Mouse (Mus musculus): Measurements from ENCODE around the gene Exoc3l. TPM values are rescaled to one million over a fixed set of nuclear protein-coding genes. Genes with fewer than 3 reads are reported as not detected.
A peak's percentile ranks its signal among the peaks of the same experiment; 100 is the strongest.

Exoc3l gene
- polyA plus RNA-seq, 1 experiment: 0.95 TPM

DNA sequence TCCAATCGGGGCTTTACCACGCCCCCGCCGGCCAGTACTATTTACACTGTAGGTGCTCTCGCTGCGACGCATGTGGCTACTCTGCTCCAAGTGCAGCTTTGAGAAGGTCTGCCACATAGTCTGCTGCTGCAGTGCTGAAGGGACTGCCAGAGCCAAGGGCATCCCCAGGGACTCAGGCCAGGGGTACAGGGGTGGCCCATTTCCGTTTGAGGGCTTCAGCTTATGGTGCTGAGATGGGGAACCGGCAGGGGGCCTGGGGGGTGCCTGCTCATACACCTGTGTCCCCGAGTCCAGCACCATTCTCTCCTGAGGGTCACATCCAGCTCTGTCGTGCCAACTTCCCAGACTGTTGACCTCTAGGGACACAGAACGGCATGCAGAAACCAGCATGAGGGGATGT lies 10.4 kb downstream of the Exoc3l start:
- Histone ChIP-seq H3K27ac (ENCODE audit: insufficient read depth, low read depth, low read length) (no peak overlapping the region), H3K4me3 (ENCODE audit: insufficient read depth, low read length) (no peak overlapping the region), H3K4me1 (ENCODE audit: control insufficient read depth, insufficient read depth, low read length) (peaks cover 9% of the 10 kb centered on the region; the same call in 1 of the 2 replicates)
- TF ChIP-seq CTCF (IDR thresholded peaks at IDR 0.05; ENCODE audit: low read depth, low read length): no peak
- TF ChIP-seq POLR2A (IDR thresholded peaks at IDR 0.05; ENCODE audit: borderline replicate concordance, low read depth, low read length): no peak

DNA sequence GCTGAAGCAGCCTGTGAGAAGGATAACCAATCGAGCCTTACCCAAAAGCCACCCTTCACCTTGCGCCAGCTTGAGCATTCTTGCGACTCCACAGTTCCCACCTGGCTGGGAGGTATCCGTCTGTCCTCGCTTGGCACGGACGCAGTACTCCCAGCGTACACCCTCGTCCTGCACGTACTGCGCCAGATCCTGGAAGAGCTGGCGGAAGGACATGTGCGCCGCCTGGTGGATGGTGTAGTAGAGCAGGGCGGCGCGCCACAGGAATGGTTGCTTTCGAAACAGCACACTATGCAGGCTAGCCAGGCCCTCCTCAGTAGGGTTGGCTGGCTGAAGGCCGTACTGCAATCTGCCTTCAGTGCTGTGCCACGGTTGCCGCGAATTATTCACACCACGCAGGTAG lies 12.8 kb downstream of the Exoc3l start:
- no peak for TF ChIP-seq POLR2A (IDR thresholded peaks at IDR 0.05; ENCODE audit: borderline replicate concordance, low read depth, low read length)
- no peak; the same call in 1 of the 2 replicates for TF ChIP-seq CTCF (IDR thresholded peaks at IDR 0.05; ENCODE audit: low read depth, low read length)
- no peak overlapping the region for H3K27ac ChIP-seq (ENCODE audit: insufficient read depth, low read depth, low read length)
- H3K4me1 ChIP-seq (ENCODE audit: control insufficient read depth, insufficient read depth, low read length): peaks cover 3% of the 10 kb centered on the region; the same call in 1 of the 2 replicates
- no peak overlapping the region for H3K4me3 ChIP-seq (ENCODE audit: insufficient read depth, low read length)

DNA sequence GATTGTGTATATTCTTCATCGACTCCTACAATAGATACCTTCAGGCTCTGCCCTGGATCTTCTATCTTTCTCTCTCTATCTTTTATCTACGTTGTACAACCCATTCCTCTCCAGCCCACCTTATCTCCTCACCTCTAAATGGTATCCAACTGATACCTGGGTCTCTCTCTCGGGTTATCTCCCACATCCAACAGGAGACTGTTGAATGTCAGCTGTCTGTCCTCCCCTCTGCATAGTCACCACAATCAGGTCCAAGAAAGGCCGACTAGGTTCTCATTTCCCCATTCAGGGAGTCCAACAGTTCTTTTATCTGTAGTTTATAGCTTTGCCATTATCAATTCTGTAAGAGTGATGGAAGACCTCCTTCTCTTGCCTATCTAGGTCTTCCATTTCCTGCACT lies 13.7 kb downstream of the Exoc3l start:
- no peak for TF ChIP-seq CTCF (IDR thresholded peaks at IDR 0.05; ENCODE audit: low read depth, low read length)
- Histone ChIP-seq H3K27ac (ENCODE audit: insufficient read depth, low read depth, low read length) (no peak overlapping the region), H3K4me3 (ENCODE audit: insufficient read depth, low read length) (no peak overlapping the region), H3K4me1 (ENCODE audit: control insufficient read depth, insufficient read depth, low read length) (peaks cover 3% of the 10 kb centered on the region; the same call in 1 of the 2 replicates)

DNA sequence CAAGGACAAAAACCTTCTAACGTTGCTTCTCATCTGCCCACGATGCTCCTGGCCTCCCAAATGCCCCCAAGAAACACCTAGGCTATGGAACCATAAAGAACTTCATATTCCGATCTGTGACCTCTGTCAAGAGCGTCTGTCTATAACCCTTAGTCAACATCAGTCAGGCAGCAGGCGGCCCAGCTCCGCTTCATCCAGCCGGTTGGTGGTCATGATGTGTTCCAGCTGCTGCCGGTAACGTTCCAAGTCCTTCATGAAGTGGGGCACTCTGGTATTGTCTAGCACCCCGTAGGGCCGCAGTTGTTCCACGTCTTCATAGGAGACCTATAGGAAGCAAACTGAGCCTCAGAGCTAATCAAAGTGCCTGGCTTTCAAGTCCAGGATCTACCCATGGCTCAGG lies 14.1 kb downstream of the Exoc3l start:
- H3K4me1 ChIP-seq (ENCODE audit: control insufficient read depth, insufficient read depth, low read length): peaks cover 3% of the 10 kb centered on the region; the same call in 1 of the 2 replicates
- TF ChIP-seq POLR2A (IDR thresholded peaks at IDR 0.05; ENCODE audit: borderline replicate concordance, low read depth, low read length) (no peak), CTCF (IDR thresholded peaks at IDR 0.05; ENCODE audit: low read depth, low read length) (no peak)
- H3K27ac ChIP-seq (ENCODE audit: insufficient read depth, low read depth, low read length): no peak overlapping the region
- H3K4me3 ChIP-seq (ENCODE audit: insufficient read depth, low read length): no peak overlapping the region

DNA sequence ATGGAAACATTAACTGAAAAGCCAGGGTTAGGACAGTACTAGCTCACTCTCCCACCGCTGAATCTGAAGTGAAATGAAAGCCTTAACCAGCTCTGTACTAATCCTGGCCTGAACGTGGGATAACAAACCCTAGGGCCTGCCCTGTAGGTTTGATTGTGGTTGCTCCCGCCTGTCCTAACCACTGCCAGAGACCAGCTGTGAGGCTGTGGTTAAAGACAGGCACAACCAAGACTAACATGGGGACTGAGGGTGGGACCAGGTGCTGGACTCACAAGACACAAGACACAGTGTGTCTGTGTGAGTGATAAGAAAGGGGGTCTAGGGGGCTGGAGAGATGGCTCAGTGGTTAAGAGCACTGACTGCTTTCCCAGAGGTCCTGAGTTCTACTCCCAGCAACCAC lies 15.3 kb downstream of the Exoc3l start:
- Histone ChIP-seq H3K4me1 (ENCODE audit: control insufficient read depth, insufficient read depth, low read length) (peaks cover 3% of the 10 kb centered on the region; the same call in 1 of the 2 replicates), H3K4me3 (ENCODE audit: insufficient read depth, low read length) (no peak overlapping the region), H3K27ac (ENCODE audit: insufficient read depth, low read depth, low read length) (no peak overlapping the region)
- TF ChIP-seq CTCF (IDR thresholded peaks at IDR 0.05; ENCODE audit: low read depth, low read length): no peak
- TF ChIP-seq POLR2A (IDR thresholded peaks at IDR 0.05; ENCODE audit: borderline replicate concordance, low read depth, low read length): no peak

DNA sequence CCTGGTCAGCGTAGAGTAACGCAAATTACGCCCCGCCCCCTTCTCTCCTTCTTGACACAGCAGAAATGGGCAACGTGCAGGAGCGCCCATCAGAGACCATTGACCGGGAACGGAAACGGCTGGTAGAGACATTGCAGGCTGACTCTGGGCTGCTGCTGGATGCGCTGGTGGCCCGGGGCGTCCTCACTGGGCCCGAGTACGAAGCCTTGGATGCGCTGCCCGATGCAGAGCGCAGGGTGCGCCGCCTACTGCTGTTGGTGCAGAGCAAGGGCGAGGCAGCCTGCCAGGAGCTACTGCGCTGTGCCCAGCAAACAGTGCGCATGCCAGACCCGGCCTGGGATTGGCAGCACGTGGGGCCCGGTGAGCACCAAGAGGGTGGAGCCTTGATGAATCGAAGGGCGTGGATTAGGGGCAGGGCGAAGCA lies 17.0 kb downstream of the Exoc3l start:
- TF ChIP-seq POLR2A (IDR thresholded peaks at IDR 0.05; ENCODE audit: borderline replicate concordance, low read depth, low read length) (no peak), CTCF (IDR thresholded peaks at IDR 0.05; ENCODE audit: low read depth, low read length) (no peak)
- no peak overlapping the region for H3K27ac ChIP-seq (ENCODE audit: insufficient read depth, low read depth, low read length)
- peaks cover 3% of the 10 kb centered on the region; the same call in 1 of the 2 replicates for H3K4me1 ChIP-seq (ENCODE audit: control insufficient read depth, insufficient read depth, low read length)
- H3K4me3 ChIP-seq (ENCODE audit: insufficient read depth, low read length): peak overlapping the region; percentile 27

DNA sequence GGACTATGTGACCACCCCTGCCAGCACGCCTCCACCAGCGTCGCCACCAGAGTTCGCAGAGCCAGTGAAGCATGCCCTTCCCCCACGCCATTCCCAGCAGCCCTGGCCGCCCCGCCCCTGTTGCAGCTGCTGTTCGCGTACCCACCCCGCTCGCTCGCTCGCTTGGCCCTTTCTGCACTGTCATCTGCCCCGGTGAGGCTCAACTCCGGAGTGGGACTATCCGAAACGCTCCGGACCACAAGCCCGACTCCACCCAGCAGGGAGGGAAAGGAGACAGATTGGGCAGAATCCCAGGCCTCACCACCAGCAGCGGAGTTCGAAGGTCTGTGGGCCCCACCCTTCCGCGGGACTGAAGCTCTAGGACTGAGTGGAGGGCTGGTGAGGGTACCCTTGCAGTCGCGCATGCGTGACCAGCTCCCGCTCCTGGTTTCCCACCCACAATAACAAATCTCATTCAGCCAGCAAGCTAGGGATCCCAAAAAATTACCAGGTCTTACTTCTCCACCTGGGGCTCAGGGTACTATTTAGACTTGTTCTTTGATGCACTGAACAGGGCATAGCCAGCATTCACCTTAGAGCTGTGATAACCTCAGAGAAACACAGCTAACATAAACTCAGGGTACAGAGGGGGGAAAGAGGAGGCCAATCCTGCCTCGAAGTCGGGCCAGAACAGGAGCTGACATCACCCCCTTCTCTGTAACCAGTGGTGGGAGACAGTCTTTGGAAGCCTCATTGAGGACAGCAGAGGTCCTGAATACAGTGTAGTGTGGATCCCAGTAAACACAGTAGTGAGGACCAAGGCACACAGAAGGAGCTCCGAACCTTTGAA lies 19.4 kb downstream of the Exoc3l start:
- Histone ChIP-seq H3K4me3 (ENCODE audit: insufficient read depth, low read length) (peak overlapping the region; percentile 50), H3K4me1 (ENCODE audit: control insufficient read depth, insufficient read depth, low read length) (peaks cover 3% of the 10 kb centered on the region; the same call in 1 of the 2 replicates), H3K27ac (ENCODE audit: insufficient read depth, low read depth, low read length) (no peak overlapping the region)
- TF ChIP-seq POLR2A (IDR thresholded peaks at IDR 0.05; ENCODE audit: borderline replicate concordance, low read depth, low read length) (no peak), CTCF (IDR thresholded peaks at IDR 0.05; ENCODE audit: low read depth, low read length) (no peak)

DNA sequence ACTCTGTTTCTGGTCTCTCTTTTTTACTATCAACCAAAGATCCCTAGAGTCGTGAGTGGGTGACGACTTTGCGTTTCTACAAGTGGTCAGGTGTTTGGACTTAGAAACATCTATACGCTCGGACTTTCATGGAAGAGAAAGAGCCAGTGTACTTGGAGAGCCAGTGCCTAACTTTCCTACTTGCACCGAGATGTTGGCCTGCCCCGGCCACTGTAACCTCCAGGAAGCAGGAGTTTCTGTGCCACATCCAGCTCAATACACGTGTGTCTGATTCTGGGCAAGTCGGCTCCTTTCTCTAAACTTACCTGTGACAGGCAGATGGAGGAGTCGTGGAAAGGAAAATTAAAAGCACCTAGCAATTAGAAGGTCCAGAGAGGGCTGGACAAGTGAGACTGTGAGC lies 20.1 kb downstream of the Exoc3l start, which contains the start of gene Nol3:
Gene Nol3 (plus strand): TSS at position 301 of the 400 bp plus-strand sequence.
- peak within 1 kb of the TSS; percentile 50 for H3K4me3 ChIP-seq (ENCODE audit: insufficient read depth, low read length)
- H3K27ac ChIP-seq (ENCODE audit: insufficient read depth, low read depth, low read length): no peak within 1 kb of the TSS
- TF ChIP-seq POLR2A (IDR thresholded peaks at IDR 0.05; ENCODE audit: borderline replicate concordance, low read depth, low read length) (no peak), CTCF (IDR thresholded peaks at IDR 0.05; ENCODE audit: low read depth, low read length) (no peak)
- H3K4me1 ChIP-seq (ENCODE audit: control insufficient read depth, insufficient read depth, low read length): peaks cover 3% of the 10 kb centered on the region; the same call in 1 of the 2 replicates

DNA sequence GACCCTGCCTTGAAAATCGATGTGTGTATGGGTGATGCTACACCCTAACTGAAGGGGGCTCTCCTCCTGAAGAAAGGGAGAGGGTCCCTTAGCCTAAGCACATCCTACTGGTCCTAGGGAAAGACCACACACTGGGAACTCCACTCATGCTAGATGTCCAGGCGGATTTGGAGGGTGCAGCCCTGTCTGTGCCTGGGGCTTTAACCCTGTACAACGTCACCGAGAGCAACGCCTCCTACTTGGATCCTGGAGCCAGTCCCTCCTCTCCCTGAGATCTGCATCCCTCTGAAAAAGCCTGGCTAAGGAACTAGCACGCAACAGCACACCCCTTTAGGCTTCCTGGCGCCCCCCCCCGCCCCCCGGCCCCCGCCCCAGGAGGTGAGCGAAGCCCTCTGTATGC lies 20.5 kb downstream of the Exoc3l start:
- Histone ChIP-seq H3K4me3 (ENCODE audit: insufficient read depth, low read length) (no peak overlapping the region), H3K27ac (ENCODE audit: insufficient read depth, low read depth, low read length) (no peak overlapping the region), H3K4me1 (ENCODE audit: control insufficient read depth, insufficient read depth, low read length) (peaks cover 4% of the 10 kb centered on the region; the same call in 1 of the 2 replicates)
- TF ChIP-seq CTCF (IDR thresholded peaks at IDR 0.05; ENCODE audit: low read depth, low read length): no peak

DNA sequence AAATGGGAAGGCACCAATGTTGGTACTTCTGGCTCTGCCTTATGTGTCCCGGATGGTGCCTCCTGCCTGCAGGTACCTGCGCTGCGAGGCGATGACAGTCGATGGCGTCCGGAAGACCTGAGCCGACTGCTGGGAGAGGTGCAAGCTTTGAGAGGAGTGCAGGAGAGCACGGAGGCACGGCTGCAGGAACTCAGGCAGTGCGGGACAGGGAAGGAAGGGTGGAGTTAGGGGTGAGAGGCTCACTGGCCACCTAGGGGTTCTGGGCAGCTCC lies 25.1 kb downstream of the Exoc3l start:
- no peak for TF ChIP-seq POLR2A (IDR thresholded peaks at IDR 0.05; ENCODE audit: borderline replicate concordance, low read depth, low read length)
- no peak for TF ChIP-seq CTCF (IDR thresholded peaks at IDR 0.05; ENCODE audit: low read depth, low read length)
- Histone ChIP-seq H3K4me3 (ENCODE audit: insufficient read depth, low read length) (no peak overlapping the region), H3K4me1 (ENCODE audit: control insufficient read depth, insufficient read depth, low read length) (peaks cover 5% of the 10 kb centered on the region; the same call in 1 of the 2 replicates), H3K27ac (ENCODE audit: insufficient read depth, low read depth, low read length) (no peak overlapping the region)
